Mouse (Mus musculus): ENCODE results near the gene Hmcn2. TPM values are rescaled to one million over a fixed set of nuclear protein-coding genes. Genes with fewer than 3 reads are reported as not detected.
A peak's percentile ranks its signal among the peaks of the same experiment; 100 is the strongest.

The Hmcn2 gene
- polyA plus RNA-seq, 1 experiment from 2014 or later = 0.11 TPM

GRCm38 (mm10) chr2:31281138-31281537 is 33.1 kb upstream of the Hmcn2 start:
- Histone ChIP-seq H3K27ac (ENCODE audit: low read length) (0 out of 2 replicates have a peak overlapping the region, but pooled peaks have one; percentile 12), H3K4me2 (ENCODE audit: low read length) (no peak overlapping the region), H3K4me3 (replicated peaks; ENCODE audit: low read length) (no peak overlapping the region), H3K9ac (replicated peaks; ENCODE audit: low read depth, low read length) (no peak overlapping the region), H3K9me3 (ENCODE audit: control insufficient read depth, low read length) (no peaks in the 10 kb centered on the region), H3K27me3 (replicated peaks; ENCODE audit: control insufficient read depth, insufficient read depth, low read length) (no peaks in the 10 kb centered on the region), H3K4me1 (replicated peaks; ENCODE audit: control insufficient read depth, insufficient read depth, low read length) (peaks cover 19% of the 10 kb centered on the region; the same call in 1 of the 2 replicates), H3K36me3 (ENCODE audit: control insufficient read depth, insufficient read depth) (peaks cover 8% of the 10 kb centered on the region)
- ATAC-seq = peak; percentile 43; the same call in 1 of the 2 replicates
- WGBS = 55% methylated on average over 8 of the region's 8 CpGs

GRCm38 (mm10) chr2:31282266-31282665 is 31.9 kb upstream of the Hmcn2 start:
- no peaks in the 10 kb centered on the region for H3K27me3 ChIP-seq (replicated peaks; ENCODE audit: control insufficient read depth, insufficient read depth, low read length)
- 43% methylated on average over 7 of the region's 7 CpGs for WGBS

DNA sequence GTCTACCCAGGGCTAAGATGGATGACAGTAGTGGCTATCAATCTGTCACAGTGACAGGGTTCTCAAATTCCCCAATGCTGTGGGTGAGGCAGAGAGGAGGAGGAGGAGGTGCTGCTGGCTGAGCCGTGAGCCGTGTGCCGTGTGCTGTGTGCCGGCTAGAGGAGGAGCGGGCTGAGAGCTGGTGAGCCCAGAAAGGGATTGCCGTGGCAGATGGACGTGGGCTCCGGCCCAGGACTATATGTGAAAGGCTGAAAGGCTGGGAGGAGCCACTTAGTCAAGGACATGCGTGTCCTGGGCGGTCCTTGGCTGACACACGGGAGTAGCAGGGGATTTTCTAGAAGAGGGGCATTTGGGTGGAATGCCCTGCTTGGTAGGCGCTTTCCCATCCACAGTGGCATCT is 31.3 kb upstream of the Hmcn2 start:
- no peak overlapping the region for H3K9ac ChIP-seq (replicated peaks; ENCODE audit: low read depth, low read length)
- no peaks in the 10 kb centered on the region for H3K9me3 ChIP-seq (ENCODE audit: control insufficient read depth, low read length)
- ATAC-seq = no peak
- no peak overlapping the region for H3K27ac ChIP-seq (ENCODE audit: low read length)
- peaks cover 14% of the 10 kb centered on the region; the same call in 1 of the 2 replicates for H3K4me1 ChIP-seq (replicated peaks; ENCODE audit: control insufficient read depth, insufficient read depth, low read length)
- WGBS = 93% methylated on average over 12 of the region's 12 CpGs
- H3K36me3 ChIP-seq (ENCODE audit: control insufficient read depth, insufficient read depth) = peaks cover 16% of the 10 kb centered on the region
- H3K4me2 ChIP-seq (ENCODE audit: low read length) = no peak overlapping the region
- no peak overlapping the region for H3K4me3 ChIP-seq (replicated peaks; ENCODE audit: low read length)
- H3K27me3 ChIP-seq (replicated peaks; ENCODE audit: control insufficient read depth, insufficient read depth, low read length) = no peaks in the 10 kb centered on the region

More at GRCm38 (mm10) chr2:31282266-31282665, 31.9 kb upstream of the Hmcn2 start:
- H3K4me3 ChIP-seq (replicated peaks; ENCODE audit: low read length) = no peak overlapping the region
- no peak overlapping the region for H3K9ac ChIP-seq (replicated peaks; ENCODE audit: low read depth, low read length)
- no peaks in the 10 kb centered on the region for H3K9me3 ChIP-seq (ENCODE audit: control insufficient read depth, low read length)
- H3K4me2 ChIP-seq (ENCODE audit: low read length) = no peak overlapping the region
- H3K27ac ChIP-seq (ENCODE audit: low read length) = no peak overlapping the region
- no peak for ATAC-seq
- peaks cover 19% of the 10 kb centered on the region; the same call in 1 of the 2 replicates for H3K4me1 ChIP-seq (replicated peaks; ENCODE audit: control insufficient read depth, insufficient read depth, low read length)
- peaks cover 14% of the 10 kb centered on the region for H3K36me3 ChIP-seq (ENCODE audit: control insufficient read depth, insufficient read depth)

GRCm38 (mm10) chr2:31284531-31284930 is 29.7 kb upstream of the Hmcn2 start:
- Histone ChIP-seq H3K4me3 (replicated peaks; ENCODE audit: low read length) (no peak overlapping the region), H3K4me1 (replicated peaks; ENCODE audit: control insufficient read depth, insufficient read depth, low read length) (peaks cover 4% of the 10 kb centered on the region; the same call in 1 of the 2 replicates), H3K9me3 (ENCODE audit: control insufficient read depth, low read length) (no peaks in the 10 kb centered on the region), H3K4me2 (ENCODE audit: low read length) (no peak overlapping the region), H3K36me3 (ENCODE audit: control insufficient read depth, insufficient read depth) (peaks cover 22% of the 10 kb centered on the region), H3K27ac (ENCODE audit: low read length) (no peak overlapping the region), H3K27me3 (replicated peaks; ENCODE audit: control insufficient read depth, insufficient read depth, low read length) (no peaks in the 10 kb centered on the region), H3K9ac (replicated peaks; ENCODE audit: low read depth, low read length) (no peak overlapping the region)
- no peak for ATAC-seq
- WGBS = 83% methylated on average over 5 of the region's 5 CpGs

DNA sequence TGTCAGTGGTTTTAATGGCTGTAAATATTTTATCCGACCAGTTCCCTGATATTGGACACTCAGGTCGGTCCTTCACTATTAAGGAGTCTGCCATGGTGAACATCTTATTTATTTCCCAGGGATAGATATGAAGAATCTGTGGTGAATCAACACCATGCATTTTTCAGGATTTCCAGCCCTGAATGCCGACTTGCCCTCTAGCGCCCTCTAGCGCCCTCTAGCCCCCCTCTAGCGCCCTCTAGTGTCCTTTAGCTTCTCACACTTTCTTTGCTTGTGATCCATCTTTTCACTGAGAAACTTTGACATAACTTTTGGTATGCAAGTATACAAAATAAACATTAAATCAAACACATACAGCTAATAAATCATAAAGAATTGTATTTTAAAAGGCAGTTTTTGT is 22.8 kb upstream of the Hmcn2 start:
- Histone ChIP-seq H3K36me3 (ENCODE audit: control insufficient read depth, insufficient read depth) (peaks cover 19% of the 10 kb centered on the region), H3K4me3 (replicated peaks; ENCODE audit: low read length) (no peak overlapping the region), H3K9me3 (ENCODE audit: control insufficient read depth, low read length) (no peaks in the 10 kb centered on the region), H3K4me1 (replicated peaks; ENCODE audit: control insufficient read depth, insufficient read depth, low read length) (no peaks in the 10 kb centered on the region), H3K4me2 (ENCODE audit: low read length) (no peak overlapping the region), H3K9ac (replicated peaks; ENCODE audit: low read depth, low read length) (no peak overlapping the region), H3K27me3 (replicated peaks; ENCODE audit: control insufficient read depth, insufficient read depth, low read length) (no peaks in the 10 kb centered on the region), H3K27ac (ENCODE audit: low read length) (no peak overlapping the region)
- WGBS = 8% methylated on average over 6 of the region's 6 CpGs
- ATAC-seq = no peak

DNA sequence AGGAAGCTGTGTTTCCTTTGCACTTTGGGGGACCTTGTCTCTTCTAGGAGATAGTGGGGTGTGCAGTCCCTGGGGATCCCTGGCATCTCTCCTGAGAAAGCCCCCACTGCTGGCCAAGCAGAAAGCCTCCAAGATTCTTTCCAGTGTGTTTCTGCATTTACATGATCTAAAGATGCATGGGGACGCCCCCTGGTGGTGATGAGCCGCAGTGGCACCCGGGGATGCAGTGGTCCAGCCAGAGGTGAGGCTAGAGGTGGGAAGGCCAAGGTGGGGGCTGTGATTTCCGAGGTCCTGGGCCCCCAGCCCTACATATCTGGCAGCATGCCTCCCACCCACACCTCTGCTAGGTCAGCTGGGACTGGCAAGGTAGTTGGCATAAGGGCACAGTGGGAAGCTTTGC is 19.2 kb upstream of the Hmcn2 start:
- Histone ChIP-seq H3K27ac (ENCODE audit: low read length) (no peak overlapping the region), H3K9ac (replicated peaks; ENCODE audit: low read depth, low read length) (no peak overlapping the region), H3K4me3 (replicated peaks; ENCODE audit: low read length) (no peak overlapping the region), H3K36me3 (ENCODE audit: control insufficient read depth, insufficient read depth) (peaks cover 5% of the 10 kb centered on the region), H3K9me3 (ENCODE audit: control insufficient read depth, low read length) (no peaks in the 10 kb centered on the region), H3K27me3 (replicated peaks; ENCODE audit: control insufficient read depth, insufficient read depth, low read length) (no peaks in the 10 kb centered on the region), H3K4me2 (ENCODE audit: low read length) (no peak overlapping the region), H3K4me1 (replicated peaks; ENCODE audit: control insufficient read depth, insufficient read depth, low read length) (peaks cover 7% of the 10 kb centered on the region)
- WGBS = 3% methylated on average over 4 of the region's 4 CpGs
- no peak for ATAC-seq

- H3K4me3 ChIP-seq (replicated peaks; ENCODE audit: low read length) = no peak overlapping the region
- H3K27me3 ChIP-seq (replicated peaks; ENCODE audit: control insufficient read depth, insufficient read depth, low read length) = no peaks in the 10 kb centered on the region
- peaks cover 5% of the 10 kb centered on the region for H3K36me3 ChIP-seq (ENCODE audit: control insufficient read depth, insufficient read depth)
- no peak overlapping the region for H3K4me2 ChIP-seq (ENCODE audit: low read length)
- H3K9ac ChIP-seq (replicated peaks; ENCODE audit: low read depth, low read length) = no peak overlapping the region
- H3K4me1 ChIP-seq (replicated peaks; ENCODE audit: control insufficient read depth, insufficient read depth, low read length) = peaks cover 7% of the 10 kb centered on the region
- no peak for ATAC-seq
- no peaks in the 10 kb centered on the region for H3K9me3 ChIP-seq (ENCODE audit: control insufficient read depth, low read length)
- WGBS = 80% methylated on average over 6 of the region's 6 CpGs
- H3K27ac ChIP-seq (ENCODE audit: low read length) = no peak overlapping the region
These were observed 17.8 kb upstream of the Hmcn2 start for GRCm38 (mm10) chr2:31296395-31296794.

GRCm38 (mm10) chr2:31297602-31298268 is 16.5 kb upstream of the Hmcn2 start:
- no peaks in the 10 kb centered on the region for H3K9me3 ChIP-seq (ENCODE audit: control insufficient read depth, low read length)
- WGBS = 2% methylated on average over 17 of the region's 17 CpGs
- peak overlapping the region; percentile 20; the same call in 1 of the 2 replicates for H3K9ac ChIP-seq (replicated peaks; ENCODE audit: low read depth, low read length)
- H3K4me3 ChIP-seq (replicated peaks; ENCODE audit: low read length) = peak overlapping the region; percentile 46
- H3K27me3 ChIP-seq (replicated peaks; ENCODE audit: control insufficient read depth, insufficient read depth, low read length) = no peaks in the 10 kb centered on the region
- peak; percentile 93 for ATAC-seq
- H3K36me3 ChIP-seq (ENCODE audit: control insufficient read depth, insufficient read depth) = no peaks in the 10 kb centered on the region; the same call in 1 of the 2 replicates
- H3K27ac ChIP-seq (ENCODE audit: low read length) = no peak overlapping the region
- H3K4me2 ChIP-seq (ENCODE audit: low read length) = peak overlapping the region; percentile 54
- peaks cover 7% of the 10 kb centered on the region for H3K4me1 ChIP-seq (replicated peaks; ENCODE audit: control insufficient read depth, insufficient read depth, low read length)

DNA sequence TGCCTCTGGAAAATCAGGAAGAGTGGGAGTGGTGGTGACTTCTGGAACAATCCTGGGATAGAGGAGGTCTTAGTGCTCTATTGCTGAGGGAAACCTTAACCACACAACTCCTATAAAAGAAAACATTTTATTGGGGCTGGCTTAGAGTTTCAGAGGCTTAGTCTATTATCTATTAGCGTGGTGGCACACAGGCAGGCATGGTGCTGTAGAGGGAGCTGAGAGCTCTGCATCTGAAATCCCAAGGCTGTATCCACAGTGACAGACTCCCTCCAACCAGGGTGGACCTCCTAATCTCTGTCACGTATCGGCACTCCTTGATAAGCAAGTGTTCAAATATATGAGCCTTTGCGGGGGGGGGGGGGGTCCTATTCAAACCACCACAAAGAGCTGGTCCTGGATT is 15.4 kb upstream of the Hmcn2 start:
- WGBS = 43% methylated on average over 4 of the region's 4 CpGs
- Histone ChIP-seq H3K4me1 (replicated peaks; ENCODE audit: control insufficient read depth, insufficient read depth, low read length) (peaks cover 7% of the 10 kb centered on the region), H3K9ac (replicated peaks; ENCODE audit: low read depth, low read length) (no peak overlapping the region), H3K27ac (ENCODE audit: low read length) (no peak overlapping the region), H3K9me3 (ENCODE audit: control insufficient read depth, low read length) (no peaks in the 10 kb centered on the region), H3K4me2 (ENCODE audit: low read length) (peak overlapping the region; percentile 6), H3K36me3 (ENCODE audit: control insufficient read depth, insufficient read depth) (no peaks in the 10 kb centered on the region), H3K27me3 (replicated peaks; ENCODE audit: control insufficient read depth, insufficient read depth, low read length) (no peaks in the 10 kb centered on the region), H3K4me3 (replicated peaks; ENCODE audit: low read length) (no peak overlapping the region)
- ATAC-seq = 0 out of 2 replicates have a peak, but pooled peaks have one; percentile 34

All from forebrain, embryonic 16.5 days (tissue).